Mouse (Mus musculus): ENCODE data around the gene Fosl1. TPM values are rescaled to one million over a fixed set of nuclear protein-coding genes. Genes with fewer than 3 reads are reported as not detected.

Fosl1 gene
- polyA plus RNA-seq, 1 experiment from 2014 or later: not detected

DNA sequence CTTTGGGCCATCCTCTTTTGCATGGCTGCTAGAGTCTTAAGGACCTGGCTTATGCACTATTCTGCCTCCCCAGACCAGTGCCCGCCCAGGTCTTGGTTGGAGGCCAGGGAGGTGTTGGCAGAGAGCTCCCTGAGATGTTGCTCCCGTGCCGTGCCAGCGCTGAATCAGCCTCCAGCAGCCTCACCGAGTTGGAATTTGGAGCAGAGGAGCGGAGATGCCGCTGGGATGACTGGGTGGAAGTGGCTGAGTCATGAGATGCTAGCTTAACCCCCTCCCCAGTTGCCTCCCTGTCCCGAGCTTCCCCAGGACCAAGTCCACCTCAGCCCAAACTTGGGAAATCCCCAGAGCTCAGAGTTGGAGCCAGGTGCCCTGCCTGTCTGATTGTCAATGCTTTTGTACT is 17.5 kb upstream of the Fosl1 start:
- H3K27ac ChIP-seq (ENCODE audit: low read length): no peak overlapping the region

DNA sequence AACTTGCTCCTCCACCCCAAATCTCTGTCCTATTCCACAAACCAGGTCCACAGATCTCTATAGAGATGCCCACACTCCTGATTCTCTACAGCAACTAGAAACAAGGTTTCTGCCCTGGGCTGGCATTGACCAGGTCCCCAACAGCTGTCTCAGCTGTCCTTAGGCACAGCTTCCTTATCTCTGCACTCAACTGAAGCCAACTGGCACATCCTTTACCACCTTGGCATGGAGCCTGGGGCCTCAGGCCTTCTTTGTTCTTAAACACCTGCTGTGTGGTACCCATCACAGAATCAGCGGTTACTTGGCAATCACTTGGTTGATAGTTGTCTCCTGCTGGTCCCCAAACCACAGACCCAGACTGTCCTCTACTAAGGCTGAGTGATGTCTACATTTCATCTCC is 16.9 kb upstream of the Fosl1 start:
- no peak for ATAC-seq (ENCODE audit: insufficient read depth, low FRiP score)
- Histone ChIP-seq H3K27ac (ENCODE audit: low read length) (no peak overlapping the region), H3K4me3 (replicated peaks; ENCODE audit: low read length) (no peak overlapping the region), H3K9ac (ENCODE audit: low read length) (no peak overlapping the region), H3K36me3 (ENCODE audit: control insufficient read depth, insufficient read depth, low read length) (no peaks in the 10 kb centered on the region), H3K4me2 (ENCODE audit: low read depth, low read length) (no peak overlapping the region), H3K4me1 (ENCODE audit: control insufficient read depth, insufficient read depth, low read length) (peaks cover 32% of the 10 kb centered on the region), H3K9me3 (replicated peaks; ENCODE audit: control insufficient read depth, low read length) (no peaks in the 10 kb centered on the region), H3K27me3 (ENCODE audit: control insufficient read depth, insufficient read depth, low read length) (no peaks in the 10 kb centered on the region)
- 83% methylated on average over 1 of the region's 1 CpGs for WGBS

More for the DNA sequence above, 17.5 kb upstream of the Fosl1 start:
- H3K36me3 ChIP-seq (ENCODE audit: control insufficient read depth, insufficient read depth, low read length): no peaks in the 10 kb centered on the region
- H3K27me3 ChIP-seq (ENCODE audit: control insufficient read depth, insufficient read depth, low read length): no peaks in the 10 kb centered on the region
- no peak for ATAC-seq (ENCODE audit: insufficient read depth, low FRiP score)
- H3K9me3 ChIP-seq (replicated peaks; ENCODE audit: control insufficient read depth, low read length): no peaks in the 10 kb centered on the region
- no peak overlapping the region for H3K4me2 ChIP-seq (ENCODE audit: low read depth, low read length)
- H3K4me3 ChIP-seq (replicated peaks; ENCODE audit: low read length): no peak overlapping the region
- no peak overlapping the region for H3K9ac ChIP-seq (ENCODE audit: low read length)
- H3K4me1 ChIP-seq (ENCODE audit: control insufficient read depth, insufficient read depth, low read length): peaks cover 32% of the 10 kb centered on the region
- 57% methylated on average over 8 of the region's 8 CpGs for WGBS

DNA sequence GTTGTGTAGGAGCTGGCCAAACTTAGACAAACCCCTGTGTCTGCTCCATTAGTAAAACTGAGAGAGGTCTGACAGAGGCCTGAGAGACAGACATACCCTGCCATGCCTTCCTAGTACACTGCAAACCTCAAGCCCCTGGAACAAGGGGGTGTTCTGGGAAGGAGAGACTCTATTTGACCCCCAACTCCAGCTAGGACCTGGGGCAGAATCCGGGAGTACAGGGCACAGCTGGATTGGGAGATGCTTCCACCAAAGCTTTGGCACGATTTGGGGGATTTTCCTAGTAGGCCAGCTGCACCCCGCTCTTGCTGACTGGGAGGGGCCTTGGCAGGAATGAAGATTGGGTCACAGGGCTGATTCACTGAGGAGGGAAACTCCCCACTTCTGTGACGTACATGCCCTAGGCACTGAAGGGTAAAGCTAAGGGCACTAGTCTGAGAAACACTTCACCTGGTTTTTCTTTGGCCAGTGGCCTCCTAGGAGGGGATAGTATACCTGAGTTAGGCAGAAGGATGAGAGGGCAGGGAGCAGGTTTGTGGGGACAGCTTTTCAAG is 15.4 kb upstream of the Fosl1 start:
- ATAC-seq (ENCODE audit: insufficient read depth, low FRiP score): no peak

DNA sequence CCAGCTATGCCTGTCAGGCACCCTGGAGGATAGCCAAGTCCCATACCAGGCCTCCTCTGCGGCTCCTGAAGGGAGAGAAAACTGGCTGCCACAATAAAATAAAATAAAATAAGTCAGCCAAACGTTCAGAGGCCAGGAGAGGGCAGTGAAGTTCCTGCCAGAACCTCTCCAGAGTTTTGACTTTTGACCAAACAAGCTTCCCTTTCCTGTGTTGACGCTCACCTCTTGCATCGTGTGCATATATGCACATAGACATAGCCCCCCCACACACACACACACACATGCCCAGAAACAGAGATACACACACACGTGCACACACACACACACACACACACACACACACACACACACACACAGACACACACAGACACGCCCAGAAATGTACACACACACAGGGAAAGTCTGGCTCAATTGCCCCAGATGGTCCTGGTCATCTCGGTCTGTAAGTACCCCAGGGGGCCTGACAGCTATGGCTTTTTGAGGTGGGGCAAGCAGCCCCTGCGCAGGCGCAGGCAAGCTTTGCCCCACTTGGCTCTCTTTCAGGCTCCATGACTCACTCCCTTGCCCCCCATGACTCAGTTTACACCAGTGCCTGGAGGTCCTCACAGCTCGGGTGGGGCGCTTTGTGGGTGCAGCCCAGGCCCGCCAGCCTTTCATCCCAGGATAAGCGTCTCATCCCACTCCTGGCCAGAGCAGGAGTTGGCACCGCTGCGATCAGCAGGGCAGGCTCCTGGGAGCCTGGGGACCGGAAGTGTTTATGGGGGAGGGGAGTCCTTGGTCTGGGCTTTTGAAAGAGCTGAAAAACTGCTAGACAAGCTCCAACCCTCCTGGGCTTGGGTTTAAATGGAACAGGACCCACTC is 14.1 kb upstream of the Fosl1 start:
- H3K36me3 ChIP-seq (ENCODE audit: control insufficient read depth, insufficient read depth, low read length): no peaks in the 10 kb centered on the region
- peak overlapping the region; percentile 68 for H3K9ac ChIP-seq (ENCODE audit: low read length)
- H3K4me3 ChIP-seq (replicated peaks; ENCODE audit: low read length): peak overlapping the region; percentile 42
- H3K4me1 ChIP-seq (ENCODE audit: control insufficient read depth, insufficient read depth, low read length): peaks cover 16% of the 10 kb centered on the region
- peak overlapping the region; percentile 71 for H3K4me2 ChIP-seq (ENCODE audit: low read depth, low read length)
- H3K27ac ChIP-seq (ENCODE audit: low read length): peak overlapping the region; percentile 72
- ATAC-seq (ENCODE audit: insufficient read depth, low FRiP score): peak; percentile 71
- no peaks in the 10 kb centered on the region for H3K9me3 ChIP-seq (replicated peaks; ENCODE audit: control insufficient read depth, low read length)
- H3K27me3 ChIP-seq (ENCODE audit: control insufficient read depth, insufficient read depth, low read length): no peaks in the 10 kb centered on the region
- 4% methylated on average over 16 of the region's 16 CpGs for WGBS

More for the DNA sequence above, 15.4 kb upstream of the Fosl1 start:
- Histone ChIP-seq H3K27ac (ENCODE audit: low read length) (no peak overlapping the region), H3K4me3 (replicated peaks; ENCODE audit: low read length) (no peak overlapping the region), H3K4me2 (ENCODE audit: low read depth, low read length) (no peak overlapping the region), H3K27me3 (ENCODE audit: control insufficient read depth, insufficient read depth, low read length) (no peaks in the 10 kb centered on the region), H3K36me3 (ENCODE audit: control insufficient read depth, insufficient read depth, low read length) (no peaks in the 10 kb centered on the region), H3K9ac (ENCODE audit: low read length) (no peak overlapping the region), H3K4me1 (ENCODE audit: control insufficient read depth, insufficient read depth, low read length) (peaks cover 19% of the 10 kb centered on the region), H3K9me3 (replicated peaks; ENCODE audit: control insufficient read depth, low read length) (no peaks in the 10 kb centered on the region)
- WGBS: 70% methylated on average over 4 of the region's 4 CpGs

DNA sequence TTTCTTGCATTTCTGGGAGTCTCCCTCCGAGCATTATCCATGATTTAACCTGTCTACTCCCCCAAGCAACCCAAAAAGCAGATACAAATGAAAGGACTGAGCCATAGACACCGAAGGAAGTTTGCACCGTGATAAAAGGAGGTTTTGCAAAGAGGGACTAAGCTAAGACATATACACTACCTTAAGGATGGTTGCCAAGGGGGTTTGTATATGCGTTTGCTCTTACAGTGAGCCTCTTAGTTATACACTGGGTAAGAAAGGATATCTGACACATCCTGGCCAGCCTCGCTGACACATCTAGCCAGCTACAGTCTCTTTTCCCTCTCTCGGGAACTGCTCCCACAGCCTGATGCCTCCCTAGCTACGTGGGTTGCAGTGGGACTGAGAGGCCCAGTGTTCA is 13.4 kb upstream of the Fosl1 start:
- WGBS: 55% methylated on average over 7 of the region's 7 CpGs
- Histone ChIP-seq H3K4me3 (replicated peaks; ENCODE audit: low read length) (no peak overlapping the region), H3K9me3 (replicated peaks; ENCODE audit: control insufficient read depth, low read length) (no peaks in the 10 kb centered on the region), H3K4me2 (ENCODE audit: low read depth, low read length) (peak overlapping the region; percentile 71), H3K9ac (ENCODE audit: low read length) (peak overlapping the region; percentile 68; the same call in 1 of the 2 replicates), H3K27me3 (ENCODE audit: control insufficient read depth, insufficient read depth, low read length) (no peaks in the 10 kb centered on the region), H3K27ac (ENCODE audit: low read length) (peak overlapping the region; percentile 72), H3K4me1 (ENCODE audit: control insufficient read depth, insufficient read depth, low read length) (peaks cover 16% of the 10 kb centered on the region), H3K36me3 (ENCODE audit: control insufficient read depth, insufficient read depth, low read length) (no peaks in the 10 kb centered on the region)
- ATAC-seq (ENCODE audit: insufficient read depth, low FRiP score): no peak

DNA sequence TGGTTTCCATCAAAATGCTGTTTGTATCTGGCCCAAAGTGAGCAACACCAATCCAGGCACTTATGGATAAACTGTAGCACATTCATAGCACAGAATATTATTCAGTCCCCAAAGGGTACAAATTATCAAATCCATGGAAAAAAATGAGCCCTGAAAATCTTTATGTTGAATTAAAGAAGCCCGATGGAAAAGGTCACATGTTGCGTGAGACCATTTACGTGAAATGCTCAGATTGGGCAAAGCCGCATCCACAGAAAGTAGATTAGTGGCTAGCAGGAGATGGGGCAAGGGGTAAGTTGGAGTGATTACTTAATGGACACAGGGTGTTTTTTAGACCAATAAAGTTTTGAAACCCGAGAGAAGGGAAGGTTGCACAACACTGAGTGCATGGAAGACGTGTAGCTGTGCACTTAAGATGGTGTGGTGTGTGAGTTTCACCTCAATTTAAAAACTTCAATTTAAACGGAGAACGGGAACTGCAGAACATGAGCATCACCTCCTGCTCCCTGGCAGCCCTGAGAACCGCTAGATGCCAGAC is 2.9 kb upstream of the Fosl1 start:
- Histone ChIP-seq H3K36me3 (ENCODE audit: control insufficient read depth, insufficient read depth, low read length) (no peaks in the 10 kb centered on the region), H3K27me3 (ENCODE audit: control insufficient read depth, insufficient read depth, low read length) (peaks cover 28% of the 10 kb centered on the region), H3K9me3 (replicated peaks; ENCODE audit: control insufficient read depth, low read length) (no peaks in the 10 kb centered on the region), H3K4me1 (ENCODE audit: control insufficient read depth, insufficient read depth, low read length) (peaks cover 15% of the 10 kb centered on the region), H3K4me2 (ENCODE audit: low read depth, low read length) (no peak overlapping the region), H3K27ac (ENCODE audit: low read length) (no peak overlapping the region), H3K4me3 (replicated peaks; ENCODE audit: low read length) (no peak overlapping the region), H3K9ac (ENCODE audit: low read length) (no peak overlapping the region)
- WGBS: 58% methylated on average over 9 of the region's 9 CpGs
- ATAC-seq (ENCODE audit: insufficient read depth, low FRiP score): no peak

DNA sequence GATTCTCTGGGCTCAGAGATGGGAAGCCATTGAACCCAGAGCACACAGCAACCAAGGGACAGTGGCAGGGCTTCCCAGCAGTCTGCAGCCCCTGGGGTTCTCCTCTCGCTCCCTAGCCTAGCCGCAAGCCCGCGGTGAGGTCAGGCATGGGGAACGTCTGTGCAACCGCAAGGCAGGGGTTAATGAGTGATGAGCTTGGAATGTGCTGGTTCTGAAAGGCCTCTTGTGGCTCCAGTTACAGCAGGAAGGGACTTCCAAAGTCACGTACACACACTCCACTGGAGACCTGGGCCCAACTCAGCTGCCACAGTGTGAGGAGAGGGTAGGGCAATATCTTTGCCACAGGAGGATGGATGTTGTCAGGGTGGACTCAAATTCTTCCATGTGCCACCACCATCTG is 2.4 kb upstream of the Fosl1 start:
- Histone ChIP-seq H3K27ac (ENCODE audit: low read length) (no peak overlapping the region), H3K9me3 (replicated peaks; ENCODE audit: control insufficient read depth, low read length) (no peaks in the 10 kb centered on the region), H3K9ac (ENCODE audit: low read length) (no peak overlapping the region), H3K4me1 (ENCODE audit: control insufficient read depth, insufficient read depth, low read length) (peaks cover 15% of the 10 kb centered on the region), H3K27me3 (ENCODE audit: control insufficient read depth, insufficient read depth, low read length) (peaks cover 33% of the 10 kb centered on the region), H3K36me3 (ENCODE audit: control insufficient read depth, insufficient read depth, low read length) (no peaks in the 10 kb centered on the region), H3K4me2 (ENCODE audit: low read depth, low read length) (no peak overlapping the region), H3K4me3 (replicated peaks; ENCODE audit: low read length) (no peak overlapping the region)
- ATAC-seq (ENCODE audit: insufficient read depth, low FRiP score): no peak
- 24% methylated on average over 7 of the region's 7 CpGs for WGBS

DNA sequence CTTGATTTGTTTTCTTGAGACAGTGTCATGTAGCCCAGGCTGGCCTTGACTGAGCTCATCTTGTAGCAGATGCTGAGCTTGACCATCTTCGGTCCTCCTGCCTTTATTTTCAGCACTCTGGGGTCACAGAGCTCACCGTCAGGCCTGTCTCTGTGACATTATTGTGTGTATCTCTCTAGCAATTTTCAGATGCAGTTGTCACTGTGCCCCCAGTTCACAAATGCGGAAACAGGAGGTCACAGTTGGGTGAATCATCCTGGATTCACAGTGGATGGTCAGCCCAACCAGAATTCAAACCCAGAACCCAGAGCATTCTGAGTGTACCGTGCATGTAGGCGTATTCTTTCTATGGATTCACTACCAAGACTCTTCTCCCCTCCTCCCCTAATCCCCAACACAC is 1.6 kb upstream of the Fosl1 start:
- H3K4me2 ChIP-seq (ENCODE audit: low read depth, low read length): no peak overlapping the region
- peaks cover 36% of the 10 kb centered on the region for H3K27me3 ChIP-seq (ENCODE audit: control insufficient read depth, insufficient read depth, low read length)
- no peak overlapping the region for H3K27ac ChIP-seq (ENCODE audit: low read length)
- no peak overlapping the region for H3K9ac ChIP-seq (ENCODE audit: low read length)
- WGBS: 89% methylated on average over 5 of the region's 5 CpGs
- H3K4me1 ChIP-seq (ENCODE audit: control insufficient read depth, insufficient read depth, low read length): peaks cover 15% of the 10 kb centered on the region
- H3K36me3 ChIP-seq (ENCODE audit: control insufficient read depth, insufficient read depth, low read length): no peaks in the 10 kb centered on the region
- H3K4me3 ChIP-seq (replicated peaks; ENCODE audit: low read length): no peak overlapping the region
- no peak for ATAC-seq (ENCODE audit: insufficient read depth, low FRiP score)
- no peaks in the 10 kb centered on the region for H3K9me3 ChIP-seq (replicated peaks; ENCODE audit: control insufficient read depth, low read length)
